Mouse (Mus musculus): ENCODE results near the gene Krr1. TPM values are rescaled to one million over a fixed set of nuclear protein-coding genes. Genes with fewer than 3 reads are reported as not detected.
"Not testable (repeated sequence)": the region's sequence is repeated elsewhere in the genome, so short reads cannot be mapped to it uniquely, and the experiment has no call there.

Gene Krr1
- polyA plus RNA-seq, 1 experiment from 2014 or later: 47.6 TPM

- Histone ChIP-seq H3K27ac (ENCODE audit: low read depth) (no peak within 1 kb of the TSS), H3K4me2 (ENCODE audit: low read length) (no peak within 1 kb of the TSS), H3K4me1 (replicated peaks; ENCODE audit: control insufficient read depth, insufficient read depth, low read length) (no peaks in the 10 kb centered on the region), H3K36me3 (ENCODE audit: control insufficient read depth, insufficient read depth, low read length) (no peaks in the 10 kb centered on the region), H3K9ac (ENCODE audit: low read length) (no peak within 1 kb of the TSS), H3K27me3 (replicated peaks; ENCODE audit: control insufficient read depth, insufficient read depth, low read length) (no peaks in the 10 kb centered on the region), H3K4me3 (ENCODE audit: low read depth, low read length) (no peak within 1 kb of the TSS), H3K9me3 (ENCODE audit: control insufficient read depth, low read length) (no peaks in the 10 kb centered on the region)
- ATAC-seq (replicated peaks; ENCODE audit: low FRiP score, low TSS enrichment, low read depth) (no peak), DNase-seq (ENCODE audit: low spot score) (no peak)
- WGBS: 64% methylated on average over 9 of the region's 9 CpGs
Measured at GRCm38 (mm10) chr10:112002544-112003215, 30.2 kb downstream of the Krr1 start, which contains the start of gene Glipr1. Gene Glipr1, minus strand, starts transcription at chr10:112002631.

DNA sequence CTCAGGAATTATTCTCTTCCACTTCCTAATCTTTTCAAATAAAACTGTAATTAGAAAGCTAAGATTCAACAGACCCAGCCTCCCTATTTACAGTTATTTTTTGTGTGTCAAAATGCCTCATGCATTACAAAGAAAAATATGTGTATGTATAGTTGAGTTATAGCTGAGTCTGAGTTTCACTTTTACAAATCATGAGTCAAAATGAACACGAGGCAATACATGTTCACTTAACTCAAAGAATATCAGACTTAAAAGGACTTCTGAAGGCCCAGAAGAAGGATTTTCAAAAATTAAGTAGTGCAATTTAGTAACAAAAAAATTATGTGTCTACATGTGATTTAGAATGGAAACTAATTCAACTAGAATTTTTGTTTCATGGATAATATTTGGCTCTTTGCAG is 37.0 kb downstream of the Krr1 start:
- H3K27ac ChIP-seq (ENCODE audit: low read depth); H3K9ac ChIP-seq (ENCODE audit: low read length); H3K4me3 ChIP-seq (ENCODE audit: low read depth, low read length); DNase-seq (ENCODE audit: low spot score); H3K4me2 ChIP-seq (ENCODE audit: low read length); H3K4me1 ChIP-seq (replicated peaks; ENCODE audit: control insufficient read depth, insufficient read depth, low read length); H3K36me3 ChIP-seq (ENCODE audit: control insufficient read depth, insufficient read depth, low read length); H3K27me3 ChIP-seq (replicated peaks; ENCODE audit: control insufficient read depth, insufficient read depth, low read length); ATAC-seq (replicated peaks; ENCODE audit: low FRiP score, low TSS enrichment, low read depth); H3K9me3 ChIP-seq (ENCODE audit: control insufficient read depth, low read length): not testable (repeated sequence)
- WGBS: 78% methylated on average over 1 of the region's 1 CpGs

DNA sequence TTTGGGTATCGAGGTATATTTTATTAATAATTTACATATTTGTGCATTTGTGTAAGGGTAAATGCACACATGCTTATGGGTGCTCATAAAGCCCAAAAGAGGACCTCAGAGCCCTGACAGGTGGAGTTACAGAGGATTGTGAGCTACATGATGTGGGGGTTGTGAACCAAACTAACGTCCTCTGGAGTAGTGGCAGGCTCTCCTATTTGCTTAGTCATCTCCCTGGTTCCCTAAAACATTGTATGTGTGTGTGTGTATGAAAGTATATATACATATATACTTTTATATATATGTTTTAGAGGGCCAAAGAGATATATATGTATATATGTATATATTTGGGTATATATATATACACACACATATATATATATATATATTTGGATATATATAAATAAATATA is 51.1 kb downstream of the Krr1 start:
- no peaks in the 10 kb centered on the region for H3K9me3 ChIP-seq (ENCODE audit: control insufficient read depth, low read length)
- H3K27me3 ChIP-seq (replicated peaks; ENCODE audit: control insufficient read depth, insufficient read depth, low read length): no peaks in the 10 kb centered on the region
- ATAC-seq (replicated peaks; ENCODE audit: low FRiP score, low TSS enrichment, low read depth) (no peak), DNase-seq (ENCODE audit: low spot score) (no peak)
- no peak overlapping the region for H3K4me2 ChIP-seq (ENCODE audit: low read length)
- no peaks in the 10 kb centered on the region for H3K4me1 ChIP-seq (replicated peaks; ENCODE audit: control insufficient read depth, insufficient read depth, low read length)
- no peak overlapping the region for H3K4me3 ChIP-seq (ENCODE audit: low read depth, low read length)
- H3K36me3 ChIP-seq (ENCODE audit: control insufficient read depth, insufficient read depth, low read length): no peaks in the 10 kb centered on the region
- WGBS: 74% methylated on average over 2 of the region's 2 CpGs
- H3K9ac ChIP-seq (ENCODE audit: low read length): no peak overlapping the region
- no peak overlapping the region for H3K27ac ChIP-seq (ENCODE audit: low read depth)

DNA sequence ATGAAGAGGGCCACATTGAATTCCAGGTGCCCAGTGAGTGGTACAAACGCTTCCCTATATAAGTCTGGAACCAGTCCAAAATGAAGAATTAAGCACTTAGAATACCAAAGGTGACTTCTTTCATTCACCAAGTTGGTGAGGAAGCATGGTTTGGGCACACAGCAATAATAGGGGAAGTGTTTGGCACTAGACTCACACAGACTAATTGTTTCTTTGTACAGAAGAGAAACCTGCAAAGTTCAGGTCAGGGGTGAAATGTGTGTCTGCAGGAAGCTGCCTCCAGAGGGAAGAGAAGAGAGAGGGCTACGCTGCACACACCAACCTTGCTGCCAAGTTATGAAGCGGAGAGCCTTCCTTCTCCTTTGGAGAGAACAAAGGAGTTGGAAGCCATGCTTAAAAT is 56.2 kb downstream of the Krr1 start:
- DNase-seq (ENCODE audit: low spot score); H3K27ac ChIP-seq (ENCODE audit: low read depth); H3K9me3 ChIP-seq (ENCODE audit: control insufficient read depth, low read length); H3K4me1 ChIP-seq (replicated peaks; ENCODE audit: control insufficient read depth, insufficient read depth, low read length); H3K4me2 ChIP-seq (ENCODE audit: low read length); H3K4me3 ChIP-seq (ENCODE audit: low read depth, low read length); ATAC-seq (replicated peaks; ENCODE audit: low FRiP score, low TSS enrichment, low read depth); H3K27me3 ChIP-seq (replicated peaks; ENCODE audit: control insufficient read depth, insufficient read depth, low read length); H3K36me3 ChIP-seq (ENCODE audit: control insufficient read depth, insufficient read depth, low read length); H3K9ac ChIP-seq (ENCODE audit: low read length): not testable (repeated sequence)
- WGBS: 87% methylated on average over 3 of the region's 3 CpGs

Other genes starting within 250 kb of the Krr1 start
- gene Glipr1, start 30.0 kb downstream of the Krr1 start, polyA plus RNA-seq (2014; fragmentation: Nextera tagmentation; extraction: Ambion mirVana): 9.7 and 10.1 TPM in 2 replicates
- gene Glipr1l1, start 87.5 kb downstream of the Krr1 start, polyA plus RNA-seq (2014; fragmentation: Nextera tagmentation; extraction: Ambion mirVana): not detected in 2 replicates
- not detected in 2 replicates for gene Glipr1l2, start 110.7 kb downstream of the Krr1 start, polyA plus RNA-seq (2014; fragmentation: Nextera tagmentation; extraction: Ambion mirVana)
- not detected in 2 replicates for gene Glipr1l3, start 187.7 kb downstream of the Krr1 start, polyA plus RNA-seq (2014; fragmentation: Nextera tagmentation; extraction: Ambion mirVana)
- 0.18 and 0.60 TPM in 2 replicates for gene Caps2, start 191.0 kb downstream of the Krr1 start, polyA plus RNA-seq (2014; fragmentation: Nextera tagmentation; extraction: Ambion mirVana)

Measured in intestine, embryonic 14.5 days (tissue).